Mouse (Mus musculus) midbrain, embryonic 10.5 days (tissue): Measurements from ENCODE around the gene Exoc6b. TPM values are rescaled to one million over a fixed set of nuclear protein-coding genes. Genes with fewer than 3 reads are reported as not detected.
A peak's percentile ranks its signal among the peaks of the same experiment; 100 is the strongest.
"Not testable (repeated sequence)": the region's sequence is repeated elsewhere in the genome, so short reads cannot be mapped to it uniquely, and the experiment has no call there.

Experiments used
- DNase-seq: peaks from one replicate; pipeline ENCODE4 v3.0.0-alpha.2; 2017; ENCODE audit warnings: low spot score
- H3K27ac ChIP-seq: fragments of 300-500 bp; sonication (generic); replicated peaks from 2 replicates; pipeline ENCODE4 v1.5.1; 2016; ENCODE audit warnings: mild to moderate bottlenecking
- H3K27me3 ChIP-seq: fragments of 300-500 bp; sonication (generic); 2 replicates; pipeline ENCODE4 v1.6.1; 2016; ENCODE audit warnings: low read depth, mild to moderate bottlenecking; ENCODE audit not compliant: poor library complexity, severe bottlenecking
- H3K36me3 ChIP-seq: fragments of 300-500 bp; sonication (generic); 2 replicates; pipeline ENCODE4 v1.6.1; 2016; ENCODE audit warnings: mild to moderate bottlenecking, moderate library complexity
- H3K4me1 ChIP-seq: fragments of 300-500 bp; sonication (generic); 2 replicates; pipeline ENCODE4 v1.6.1; 2016
- H3K4me3 ChIP-seq: fragments of 300-500 bp; sonication (generic); 2 replicates; pipeline ENCODE4 v1.5.1; 2016; ENCODE audit warnings: mild to moderate bottlenecking, moderate library complexity
- H3K9me3 ChIP-seq: fragments of 300-500 bp; sonication (generic); replicated peaks from 2 replicates; pipeline ENCODE4 v1.6.1; 2016; ENCODE audit warnings: mild to moderate bottlenecking
- WGBS: fragments of 180-500 bp; shearing (Covaris S2); methylation state at CpG from one replicate; pipeline ENCODE4 v1.1.7; 2016; 5-methylcytosine and 5-hydroxymethylcytosine counted together
- polyA plus RNA-seq: library from polyadenylated mRNA; unstranded; fragments of >200 nt; fragmentation: Nextera tagmentation; extraction: Ambion mirVana; gene quantifications from 2 replicates; pipeline ENCODE4 v1.2.1, GENCODE M21; 2016

The Exoc6b gene
- 22.8 and 29.2 TPM in 2 replicates for polyA plus RNA-seq

DNA sequence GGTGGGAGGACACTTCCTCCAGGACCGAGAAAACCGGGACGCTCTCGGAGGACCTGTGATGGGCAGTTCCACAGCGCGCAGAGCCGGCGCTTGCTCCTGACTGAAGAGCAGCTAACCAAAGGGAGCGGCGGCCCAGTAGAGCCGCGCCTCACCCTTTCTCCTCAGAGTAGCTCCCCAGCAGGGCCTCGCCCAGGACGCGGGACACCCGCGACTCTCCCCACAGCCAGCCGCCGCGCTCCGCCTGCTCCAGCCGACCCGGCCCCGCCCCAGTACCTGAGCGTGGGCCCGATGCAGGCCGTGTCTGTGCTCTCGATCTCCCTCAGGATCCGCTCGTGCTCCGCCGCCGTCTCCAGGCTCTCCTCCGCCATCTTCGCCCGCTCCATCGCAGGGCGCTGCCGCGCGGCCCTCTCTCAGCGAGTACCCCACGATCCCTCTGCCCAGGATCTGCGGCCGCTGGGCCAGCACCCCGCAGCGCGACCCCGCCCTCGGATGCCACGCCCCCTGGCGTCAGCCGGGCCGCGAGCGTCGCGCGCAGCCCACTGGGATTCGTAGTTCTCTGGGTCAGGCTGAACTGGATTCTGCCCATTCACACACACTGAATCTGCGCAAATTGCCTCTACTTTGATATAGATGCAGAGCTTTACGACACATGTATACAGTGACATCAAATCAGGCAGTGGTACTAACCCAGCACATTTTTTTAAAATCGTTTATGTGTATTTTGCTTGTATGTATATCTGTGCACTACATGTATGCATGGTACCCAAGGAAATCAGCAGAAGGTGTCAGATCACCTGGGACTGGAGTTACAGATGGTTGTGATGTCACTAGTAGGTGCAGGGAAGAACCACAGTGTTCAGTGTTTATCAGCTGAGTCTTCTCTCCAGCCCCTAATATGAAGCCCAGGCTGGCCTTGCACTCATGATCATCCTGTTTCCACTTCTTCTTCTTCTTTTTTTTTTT, at the start of gene Exoc6b:
Exoc6b (minus strand) TSS at position 491 of the 963 bp plus-strand sequence.
- peak; percentile 83 for DNase-seq
- peaks cover 12% of the 10 kb centered on the region for H3K27me3 ChIP-seq
- H3K4me3 ChIP-seq = peak within 1 kb of the TSS; percentile 89
- peak within 1 kb of the TSS; percentile 89 for H3K27ac ChIP-seq
- H3K36me3 ChIP-seq = no peaks in the 10 kb centered on the region
- H3K9me3 ChIP-seq = no peaks in the 10 kb centered on the region
- H3K4me1 ChIP-seq = peaks cover 14% of the 10 kb centered on the region
- under 1% methylated on average over 63 of the region's 63 CpGs for WGBS

DNA sequence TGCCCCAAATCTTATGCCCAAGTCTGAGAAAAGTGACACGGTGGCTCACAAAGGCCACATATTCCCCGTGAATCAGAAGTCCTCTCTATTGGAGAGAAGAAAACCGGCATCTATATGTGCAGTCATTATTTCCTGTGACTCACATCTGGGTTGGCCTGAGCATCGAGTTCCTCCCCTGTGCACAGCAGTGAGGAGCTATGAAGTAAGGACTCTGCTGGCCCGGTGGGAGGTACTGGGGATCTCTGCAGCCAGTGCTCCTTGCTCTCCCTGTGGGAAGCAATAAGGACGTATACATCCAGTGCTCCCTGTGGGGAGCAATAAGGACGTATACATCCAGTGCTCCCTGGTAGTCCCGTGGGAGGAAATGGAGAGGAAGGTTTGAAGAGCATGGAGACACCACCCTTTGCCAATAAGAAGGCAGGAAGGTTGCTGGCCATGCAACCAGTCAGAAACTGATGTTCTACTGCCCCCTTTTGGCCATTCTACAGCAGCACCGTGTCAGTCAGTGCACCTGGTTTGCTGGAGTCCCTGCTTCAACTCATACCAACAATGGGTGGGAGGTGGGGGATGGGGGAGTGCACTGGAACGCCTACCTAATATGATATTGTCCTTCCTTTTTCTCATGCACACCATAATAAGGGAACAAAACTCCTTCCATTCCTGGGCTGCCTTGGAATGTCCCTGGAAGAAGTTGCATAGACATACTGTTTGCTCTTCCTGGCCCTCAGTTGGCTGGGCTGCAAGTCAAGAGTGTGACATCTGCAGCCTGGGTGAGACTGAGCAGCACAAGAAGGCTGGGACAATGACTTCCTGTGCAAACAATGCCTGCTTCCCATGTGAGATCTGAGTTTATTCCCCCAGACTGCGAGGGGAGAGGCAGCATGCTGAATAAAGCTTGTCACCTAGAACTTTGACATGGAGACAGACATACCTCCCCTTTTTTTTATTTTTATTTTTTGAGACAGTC, 48.5 kb upstream of the Exoc6b start:
- not testable (repeated sequence) for H3K27me3 ChIP-seq, H3K4me3 ChIP-seq, H3K36me3 ChIP-seq, H3K9me3 ChIP-seq, H3K27ac ChIP-seq, H3K4me1 ChIP-seq
- 37% methylated on average over 11 of the region's 11 CpGs for WGBS
- peak; percentile 49 for DNase-seq

- DNase-seq = no peak
- 88% methylated on average over 10 of the region's 10 CpGs for WGBS
- no peak overlapping the region for H3K27ac ChIP-seq
Observed at GRCm38 (mm10) chr6:85105033-85105615, 35.8 kb upstream of the Exoc6b start.

GRCm38 (mm10) chr6:85103321-85103720, 34.0 kb upstream of the Exoc6b start:
- Histone ChIP-seq H3K36me3 (no peaks in the 10 kb centered on the region), H3K9me3 (no peaks in the 10 kb centered on the region), H3K27ac (no peak overlapping the region), H3K4me1 (no peaks in the 10 kb centered on the region), H3K4me3 (no peak overlapping the region), H3K27me3 (no peaks in the 10 kb centered on the region)
- no peak for DNase-seq
- 84% methylated on average over 3 of the region's 3 CpGs for WGBS

More at GRCm38 (mm10) chr6:85105033-85105615, 35.8 kb upstream of the Exoc6b start:
- Histone ChIP-seq H3K36me3 (no peaks in the 10 kb centered on the region), H3K4me1 (no peaks in the 10 kb centered on the region), H3K27me3 (no peaks in the 10 kb centered on the region), H3K9me3 (no peaks in the 10 kb centered on the region), H3K4me3 (no peak overlapping the region)

DNA sequence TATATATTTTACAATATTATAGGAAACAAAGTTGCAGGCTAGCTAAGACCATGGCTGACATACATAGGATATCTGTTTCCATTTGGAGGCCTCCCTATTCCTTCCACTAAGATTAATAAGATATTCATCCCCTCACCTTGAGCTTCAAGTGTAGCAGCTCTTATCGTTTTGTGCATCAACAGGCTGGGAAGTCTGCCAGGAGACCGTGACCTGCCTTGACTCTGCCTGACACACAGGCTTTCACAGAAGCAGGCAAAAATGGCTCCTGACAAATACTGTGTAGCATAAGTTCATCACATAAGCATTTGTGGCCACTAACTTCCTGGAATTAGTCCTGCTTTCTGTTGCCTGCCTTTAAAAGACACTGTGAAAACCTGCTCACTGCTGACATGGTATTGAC, 27.1 kb upstream of the Exoc6b start:
- Histone ChIP-seq H3K36me3 (no peaks in the 10 kb centered on the region), H3K27ac (no peak overlapping the region), H3K4me3 (no peak overlapping the region), H3K4me1 (no peaks in the 10 kb centered on the region), H3K9me3 (no peaks in the 10 kb centered on the region), H3K27me3 (no peaks in the 10 kb centered on the region)
- no peak for DNase-seq
- 92% methylated on average over 2 of the region's 2 CpGs for WGBS

DNA sequence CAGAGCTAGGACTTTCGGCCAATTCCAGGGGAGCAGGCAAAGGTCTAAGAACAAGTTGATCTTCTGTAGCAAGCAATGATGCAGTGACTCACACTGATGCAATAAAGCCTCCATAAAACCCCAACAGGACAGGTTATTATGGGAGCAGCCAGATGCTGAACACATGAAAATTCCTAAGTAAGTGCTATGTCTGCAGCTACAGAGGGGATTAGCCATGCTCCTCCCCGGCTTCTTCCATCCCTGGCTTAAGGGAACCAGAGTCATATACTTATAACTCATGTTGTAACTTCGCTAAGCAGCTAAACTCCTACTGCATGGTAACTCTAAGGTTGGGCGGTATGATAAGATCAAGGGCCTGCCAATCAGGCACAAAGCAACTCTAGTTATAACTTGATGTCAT, 18.1 kb upstream of the Exoc6b start:
- Histone ChIP-seq H3K4me1 (no peaks in the 10 kb centered on the region), H3K9me3 (no peaks in the 10 kb centered on the region), H3K4me3 (no peak overlapping the region), H3K36me3 (no peaks in the 10 kb centered on the region), H3K27me3 (no peaks in the 10 kb centered on the region), H3K27ac (no peak overlapping the region)
- DNase-seq = no peak
- 86% methylated on average over 4 of the region's 4 CpGs for WGBS

DNA sequence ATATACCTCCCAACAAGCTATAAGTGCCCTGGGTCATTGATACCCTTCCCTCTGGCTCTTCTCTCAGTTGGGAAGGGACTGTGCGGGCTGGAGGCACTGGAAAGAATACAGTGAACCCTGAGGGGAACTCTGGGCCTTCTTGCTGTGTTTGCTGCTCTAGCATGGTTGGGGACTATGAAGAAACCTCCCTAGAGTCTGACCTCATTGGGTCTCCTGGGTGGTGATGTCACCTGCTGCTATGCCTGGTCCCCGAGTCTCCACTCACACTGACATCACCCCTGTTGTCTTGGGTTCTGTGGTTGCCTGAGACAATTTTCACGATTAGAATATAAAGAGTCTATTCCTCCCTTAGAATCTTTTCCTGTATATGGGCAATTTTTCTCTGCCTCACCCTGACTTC, 17.3 kb upstream of the Exoc6b start:
- 82% methylated on average over 3 of the region's 3 CpGs for WGBS
- Histone ChIP-seq H3K27ac (no peak overlapping the region), H3K36me3 (no peaks in the 10 kb centered on the region), H3K27me3 (no peaks in the 10 kb centered on the region), H3K4me3 (no peak overlapping the region), H3K4me1 (no peaks in the 10 kb centered on the region), H3K9me3 (no peaks in the 10 kb centered on the region)
- DNase-seq = no peak

- peaks cover 10% of the 10 kb centered on the region for H3K4me1 ChIP-seq
- not testable (repeated sequence) for H3K4me3 ChIP-seq, H3K9me3 ChIP-seq, H3K27ac ChIP-seq, H3K27me3 ChIP-seq, DNase-seq, H3K36me3 ChIP-seq
- 81% methylated on average over 29 of the region's 29 CpGs for WGBS
Observed at GRCm38 (mm10) chr6:85076179-85076720, 6.9 kb upstream of the Exoc6b start.

- no peaks in the 10 kb centered on the region for H3K36me3 ChIP-seq
- no peak overlapping the region for H3K27ac ChIP-seq
- H3K4me3 ChIP-seq = no peak overlapping the region
- no peaks in the 10 kb centered on the region for H3K9me3 ChIP-seq
- peaks cover 10% of the 10 kb centered on the region for H3K4me1 ChIP-seq
- 18% methylated on average over 2 of the region's 2 CpGs for WGBS
- DNase-seq = no peak
- H3K27me3 ChIP-seq = no peaks in the 10 kb centered on the region
Observed at GRCm38 (mm10) chr6:85074996-85075395, 5.7 kb upstream of the Exoc6b start.

DNA sequence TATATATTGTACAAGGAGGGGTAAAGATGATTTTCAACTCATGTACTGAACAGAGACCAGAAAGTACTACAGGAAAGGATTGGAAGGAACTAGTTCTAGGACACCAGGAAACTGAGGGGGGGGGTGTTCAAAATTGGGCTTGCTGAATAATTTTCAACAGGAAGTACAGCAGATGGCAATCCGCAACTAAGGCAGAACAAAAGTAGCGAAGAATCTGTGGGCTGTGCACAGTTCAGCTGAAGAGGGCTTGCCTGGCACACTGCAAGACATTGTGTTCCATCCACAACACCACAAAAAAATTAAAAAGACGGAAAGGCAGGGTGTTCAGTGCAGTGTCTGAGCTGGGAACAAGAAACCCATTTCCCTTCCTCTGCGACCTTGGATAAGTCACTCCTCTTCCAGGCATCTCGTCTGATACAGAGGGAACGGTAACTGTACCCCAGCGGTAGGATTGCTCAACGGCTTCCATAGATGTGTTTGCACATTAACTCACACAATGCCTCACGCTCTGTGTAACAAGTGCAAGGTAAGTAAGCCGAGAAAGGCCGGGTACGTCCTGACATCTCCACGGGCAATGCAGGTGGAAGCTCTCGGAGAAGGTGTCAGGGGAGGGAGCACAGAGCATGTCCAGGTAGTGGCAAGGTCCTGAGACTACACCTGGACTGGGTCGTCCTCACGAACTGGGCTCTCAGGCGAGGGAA, 841 bp downstream of the Exoc6b start:
- H3K9me3 ChIP-seq = no peaks in the 10 kb centered on the region
- DNase-seq = no peak
- peaks cover 14% of the 10 kb centered on the region for H3K4me1 ChIP-seq
- peaks cover 12% of the 10 kb centered on the region for H3K27me3 ChIP-seq
- H3K36me3 ChIP-seq = no peaks in the 10 kb centered on the region
- peak overlapping the region; percentile 89 for H3K27ac ChIP-seq
- WGBS = 5% methylated on average over 17 of the region's 17 CpGs
- peak overlapping the region; percentile 89 for H3K4me3 ChIP-seq

- DNase-seq = no peak
- H3K27me3 ChIP-seq = no peaks in the 10 kb centered on the region
- 88% methylated on average over 1 of the region's 1 CpGs for WGBS
- H3K27ac ChIP-seq = no peak overlapping the region
- no peaks in the 10 kb centered on the region for H3K9me3 ChIP-seq
- H3K4me3 ChIP-seq = no peak overlapping the region
- H3K36me3 ChIP-seq = no peaks in the 10 kb centered on the region
- no peaks in the 10 kb centered on the region for H3K4me1 ChIP-seq
Observed at GRCm38 (mm10) chr6:85057641-85058040, 11.7 kb downstream of the Exoc6b start.

GRCm38 (mm10) chr6:85051109-85051508, 18.2 kb downstream of the Exoc6b start:
- H3K27ac ChIP-seq = no peak overlapping the region
- no peaks in the 10 kb centered on the region for H3K36me3 ChIP-seq
- DNase-seq = no peak
- H3K4me3 ChIP-seq = no peak overlapping the region
- H3K27me3 ChIP-seq = no peaks in the 10 kb centered on the region
- 92% methylated on average over 4 of the region's 4 CpGs for WGBS
- no peaks in the 10 kb centered on the region for H3K4me1 ChIP-seq
- no peaks in the 10 kb centered on the region for H3K9me3 ChIP-seq
